Mouse (Mus musculus) spleen, adult 2 months (tissue): ENCODE results near the gene Ccdc144b. TPM values are rescaled to one million over a fixed set of nuclear protein-coding genes. Genes with fewer than 3 reads are reported as not detected.

Experiments used
- DNase-seq, 2 experiments: peaks; one replicate each; pipeline versions ENCODE4 v3.0.0 to v3.0.0-alpha.2; 2012 to 2021; ENCODE audit warnings: low spot score in 2 of 2, low read depth in 1 of 2
- H3K27ac ChIP-seq: fragments of 200-500 bp; 2 replicates; pipeline ENCODE4 v1.5.1; 2012; ENCODE audit warnings: low read length, inconsistent platforms; ENCODE audit not compliant: insufficient read depth
- H3K27me3 ChIP-seq: fragments of 200-500 bp; 2 replicates; pipeline ENCODE4 v1.6.1; 2012; ENCODE audit warnings: mild to moderate bottlenecking, moderate library complexity, low read length, inconsistent platforms; ENCODE audit not compliant: control insufficient read depth, insufficient read depth
- H3K36me3 ChIP-seq: fragments of 200-500 bp; 2 replicates; pipeline ENCODE4 v1.6.1; 2012; ENCODE audit warnings: mild to moderate bottlenecking, low read length, inconsistent platforms; ENCODE audit not compliant: control insufficient read depth, insufficient read depth
- H3K4me1 ChIP-seq: fragments of 200-500 bp; 2 replicates; pipeline ENCODE4 v1.6.1; 2011; ENCODE audit warnings: inconsistent platforms; ENCODE audit not compliant: control insufficient read depth, insufficient read depth, insufficient read length
- H3K4me3 ChIP-seq: fragments of 200-500 bp; 2 replicates; pipeline ENCODE4 v1.5.1; 2011; ENCODE audit warnings: mild to moderate bottlenecking, inconsistent platforms; ENCODE audit not compliant: insufficient read depth, insufficient read length; ENCODE audit errors: extremely low read depth
- CTCF ChIP-seq: fragments of 200-500 bp; IDR thresholded peaks from 2 replicates; pipeline ENCODE4 v1.5.1; 2011; ENCODE audit warnings: mild to moderate bottlenecking, inconsistent platforms; ENCODE audit not compliant: insufficient read depth, insufficient read length, insufficient replicate concordance; ENCODE audit errors: extremely low read depth
- POLR2A ChIP-seq: fragments of 200-500 bp; IDR thresholded peaks from 2 replicates; pipeline ENCODE4 v1.6.1; 2011; ENCODE audit warnings: low read depth, low read length, inconsistent platforms
- WGBS: fragments of 180-500 bp; shearing (Covaris S2); methylation state at CpG from one replicate; pipeline ENCODE4 v1.1.7; 2018; 5-methylcytosine and 5-hydroxymethylcytosine counted together
- polyA plus RNA-seq: library from polyadenylated mRNA; depleted of rRNA; stranded (reverse); fragments of >200 nt; gene quantifications from 2 replicates; pipeline ENCODE4 v1.2.3, GENCODE M21; 2012

Gene Ccdc144b
- polyA plus RNA-seq, 1 experiment = not detected

DNA sequence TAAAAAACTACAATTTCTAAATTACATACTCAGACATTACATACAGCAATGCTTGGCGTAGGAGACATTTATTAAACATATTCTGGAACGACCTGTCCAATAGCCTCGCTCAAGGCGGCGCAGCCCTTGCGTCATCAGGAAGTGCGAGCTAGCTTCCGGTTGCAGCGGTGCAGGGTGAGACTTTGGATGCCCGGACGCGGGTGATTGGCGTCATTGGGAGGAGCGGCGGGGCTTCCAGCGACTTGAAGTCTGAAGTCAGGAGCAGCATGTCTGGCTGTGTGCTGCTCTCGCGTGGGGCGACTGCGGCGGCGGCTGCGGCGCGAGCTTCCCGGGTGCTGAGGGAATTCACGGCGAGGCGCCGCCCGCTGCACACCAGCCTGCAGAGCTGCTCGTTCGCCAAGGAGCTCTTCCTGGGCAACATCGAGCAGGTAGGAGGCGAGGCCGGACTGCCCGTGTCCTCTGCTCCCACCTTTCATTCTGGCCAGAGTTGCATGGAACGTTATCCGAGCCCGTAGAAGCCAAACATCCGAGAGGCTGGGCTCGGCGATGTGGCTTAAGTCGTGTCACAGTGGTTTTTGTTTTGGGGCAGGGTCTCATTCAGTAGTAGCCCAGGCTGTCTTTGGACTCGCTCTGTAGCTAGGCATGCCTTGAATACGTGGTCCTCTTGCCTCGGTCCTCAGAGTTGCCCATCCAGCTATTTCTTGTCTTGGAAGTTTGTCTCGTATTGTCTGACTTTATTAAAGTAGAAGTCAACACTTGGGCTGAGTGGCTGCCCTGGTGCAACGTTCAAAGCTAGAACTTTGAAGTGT is 12.7 kb upstream of the Ccdc144b start, which contains the start of gene Acad9:
Gene Acad9 (plus strand): TSS at position 137 of the 809 bp plus-strand sequence.
- peaks cover 7% of the 10 kb centered on the region for H3K36me3 ChIP-seq
- peaks cover 13% of the 10 kb centered on the region for H3K4me1 ChIP-seq
- no peaks in the 10 kb centered on the region for H3K27me3 ChIP-seq
- H3K27ac ChIP-seq = peak within 1 kb of the TSS; percentile 75
- DNase-seq = peak; percentile 82 to 93
- TF ChIP-seq POLR2A = peak; percentile 23; the same call in 1 of the 2 replicates
- TF ChIP-seq CTCF = no peak
- H3K4me3 ChIP-seq = peak within 1 kb of the TSS; percentile 91
- under 1% methylated on average over 49 of the region's 49 CpGs for WGBS

DNA sequence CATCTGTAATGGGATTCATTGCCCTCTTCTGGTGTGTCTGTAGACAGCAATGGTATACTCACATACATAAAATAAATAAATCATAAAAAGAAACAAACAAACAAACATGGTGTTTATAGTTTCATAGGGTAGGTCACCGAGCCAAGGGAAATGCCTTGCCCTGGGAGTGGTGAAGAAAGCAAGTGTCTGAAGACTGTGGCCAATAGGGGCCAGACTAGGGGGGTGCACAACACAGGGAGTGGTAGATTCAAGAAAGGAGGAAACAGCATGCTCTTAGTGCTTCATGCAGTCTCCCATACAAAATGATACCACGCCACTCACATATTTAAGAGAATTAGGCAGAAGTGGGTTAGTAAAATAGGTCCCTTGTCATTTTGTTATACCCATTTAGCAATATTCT is 11.8 kb upstream of the Ccdc144b start:
- 96% methylated on average over 2 of the region's 2 CpGs for WGBS
- Histone ChIP-seq H3K27me3 (no peaks in the 10 kb centered on the region), H3K36me3 (peaks cover 2% of the 10 kb centered on the region), H3K27ac (peak overlapping the region; percentile 75), H3K4me3 (no peak overlapping the region), H3K4me1 (peaks cover 13% of the 10 kb centered on the region)
- TF ChIP-seq CTCF (no peak), POLR2A (no peak)
- DNase-seq = peak in 1 of 2 experiments; percentile 4

DNA sequence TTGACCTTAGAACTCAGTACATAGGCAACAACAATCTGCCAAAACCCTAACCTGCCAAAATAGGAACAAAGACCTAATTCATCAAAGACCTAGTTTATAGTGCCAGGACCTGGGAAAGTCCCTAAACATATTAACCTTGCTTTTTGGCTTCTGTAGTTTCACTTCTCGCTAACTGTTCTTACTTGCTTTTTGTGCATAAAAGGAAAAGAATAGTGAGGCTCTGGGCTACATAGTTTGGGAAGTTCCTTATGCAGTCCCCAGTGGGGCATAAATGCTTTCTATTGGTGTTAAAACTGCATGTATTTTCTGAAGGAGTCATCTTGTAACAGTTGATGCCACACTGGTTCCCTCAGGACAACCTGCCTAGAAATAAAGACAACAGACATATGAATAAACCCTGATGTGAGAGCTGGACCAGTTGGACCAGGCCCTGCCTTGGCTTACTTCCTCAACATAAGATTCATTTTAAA is 11.3 kb upstream of the Ccdc144b start:
- DNase-seq = peak in 1 of 2 experiments; percentile 55
- peaks cover 13% of the 10 kb centered on the region for H3K4me1 ChIP-seq
- no peak overlapping the region for H3K4me3 ChIP-seq
- H3K36me3 ChIP-seq = no peaks in the 10 kb centered on the region
- H3K27ac ChIP-seq = peak overlapping the region; percentile 75
- TF ChIP-seq POLR2A (no peak), CTCF (no peak)
- 11% methylated on average over 1 of the region's 1 CpGs for WGBS
- H3K27me3 ChIP-seq = no peaks in the 10 kb centered on the region

DNA sequence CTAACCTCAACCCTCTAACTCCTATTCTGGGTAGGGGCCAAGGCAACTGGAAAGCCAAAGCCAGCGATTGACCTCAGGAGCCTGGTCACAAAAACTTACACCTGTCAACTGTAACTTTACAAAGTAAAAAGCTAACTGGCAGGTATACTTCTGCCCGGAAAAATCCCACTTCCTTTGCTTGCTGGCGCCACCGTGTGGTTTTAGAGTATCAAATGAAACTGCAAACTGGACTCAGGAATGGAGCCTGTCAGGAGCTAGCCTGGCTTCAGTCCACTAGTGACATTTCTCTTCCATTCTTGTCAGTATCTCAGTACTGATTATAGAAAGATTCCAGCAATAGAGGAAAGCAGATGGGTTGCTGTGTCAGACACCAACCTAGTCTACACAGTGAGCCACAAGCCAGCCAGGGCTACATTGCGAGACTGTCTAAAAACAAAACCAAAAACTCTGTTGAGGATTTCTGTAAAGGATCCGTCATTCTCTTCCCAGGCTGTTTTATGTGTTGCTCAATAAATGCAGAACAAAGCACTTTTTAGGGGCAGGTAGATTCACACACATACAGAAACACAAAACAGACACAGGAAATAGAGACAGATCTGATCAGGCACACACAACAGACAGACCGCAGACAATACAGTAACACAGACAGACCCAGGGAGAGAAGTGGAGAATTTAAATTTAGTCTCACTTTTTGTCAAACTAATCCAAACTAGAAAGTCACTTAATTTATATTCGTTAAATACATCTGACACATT is 6.9 kb upstream of the Ccdc144b start:
- no peak overlapping the region for H3K4me3 ChIP-seq
- H3K27me3 ChIP-seq = peaks cover 2% of the 10 kb centered on the region
- H3K4me1 ChIP-seq = peaks cover 7% of the 10 kb centered on the region
- no peaks in the 10 kb centered on the region for H3K36me3 ChIP-seq
- DNase-seq = peak; percentile 29 to 64
- H3K27ac ChIP-seq = no peak overlapping the region
- 35% methylated on average over 8 of the region's 8 CpGs for WGBS
- TF ChIP-seq POLR2A (no peak), CTCF (peak; percentile 44; the same call in 1 of the 2 replicates)

DNA sequence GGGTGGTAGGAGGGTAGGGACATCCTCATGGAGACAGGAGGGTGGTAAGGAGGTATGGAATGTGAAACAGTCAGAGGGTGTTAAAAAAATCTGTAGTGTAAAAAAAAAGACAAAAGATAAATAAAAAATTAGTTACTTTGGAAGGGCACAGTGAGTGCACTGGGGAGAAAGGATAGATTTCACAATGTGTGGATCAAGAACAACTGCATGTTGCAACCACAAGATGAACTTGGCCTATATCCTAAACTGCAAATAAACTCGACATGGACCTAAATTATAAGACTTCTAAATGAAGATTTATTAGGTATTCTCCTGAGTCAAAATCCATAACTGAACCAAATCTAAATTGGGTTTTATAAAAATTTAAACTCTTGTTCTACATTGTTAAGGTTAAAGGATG is 4.2 kb downstream of the Ccdc144b start:
- TF ChIP-seq POLR2A = no peak
- no peak for TF ChIP-seq CTCF
- WGBS = 65% methylated on average over 1 of the region's 1 CpGs
- H3K36me3 ChIP-seq = no peaks in the 10 kb centered on the region

DNA sequence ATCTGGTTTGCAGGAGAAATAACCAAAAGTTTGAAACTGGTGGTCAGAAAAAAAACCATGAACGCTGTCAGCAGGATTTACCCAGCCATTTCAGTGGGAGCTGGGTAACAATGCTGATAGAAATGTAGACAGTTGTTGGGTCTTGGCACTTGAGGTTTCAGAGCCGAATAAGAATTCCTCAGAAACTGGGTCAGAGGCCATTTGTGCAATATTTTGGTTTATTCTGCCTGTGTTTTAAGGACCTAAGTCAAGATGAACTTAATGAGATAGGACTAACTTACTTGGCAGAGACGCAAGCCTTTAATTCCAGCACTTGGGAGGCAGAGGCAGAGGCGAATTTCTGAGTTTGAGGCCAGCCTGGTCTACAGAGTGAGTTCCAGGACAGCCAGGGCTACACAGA is 8.3 kb downstream of the Ccdc144b start:
- 76% methylated on average over 4 of the region's 4 CpGs for WGBS
- no peak for TF ChIP-seq CTCF
- TF ChIP-seq POLR2A = no peak
- no peak for DNase-seq
- no peaks in the 10 kb centered on the region for H3K4me1 ChIP-seq
- H3K4me3 ChIP-seq = no peak overlapping the region
- no peak overlapping the region for H3K27ac ChIP-seq
- H3K27me3 ChIP-seq = no peaks in the 10 kb centered on the region
- H3K36me3 ChIP-seq = no peaks in the 10 kb centered on the region

More for the DNA sequence above, 4.2 kb downstream of the Ccdc144b start:
- no peaks in the 10 kb centered on the region for H3K4me1 ChIP-seq
- H3K27ac ChIP-seq = no peak overlapping the region
- H3K4me3 ChIP-seq = no peak overlapping the region
- DNase-seq = no peak
- H3K27me3 ChIP-seq = no peaks in the 10 kb centered on the region
